Mouse (Mus musculus): ENCODE data around the gene Anpep.
"Not testable (repeated sequence)": the region's sequence is repeated elsewhere in the genome, so short reads cannot be mapped to it uniquely, and the experiment has no call there.

Anpep gene

DNA sequence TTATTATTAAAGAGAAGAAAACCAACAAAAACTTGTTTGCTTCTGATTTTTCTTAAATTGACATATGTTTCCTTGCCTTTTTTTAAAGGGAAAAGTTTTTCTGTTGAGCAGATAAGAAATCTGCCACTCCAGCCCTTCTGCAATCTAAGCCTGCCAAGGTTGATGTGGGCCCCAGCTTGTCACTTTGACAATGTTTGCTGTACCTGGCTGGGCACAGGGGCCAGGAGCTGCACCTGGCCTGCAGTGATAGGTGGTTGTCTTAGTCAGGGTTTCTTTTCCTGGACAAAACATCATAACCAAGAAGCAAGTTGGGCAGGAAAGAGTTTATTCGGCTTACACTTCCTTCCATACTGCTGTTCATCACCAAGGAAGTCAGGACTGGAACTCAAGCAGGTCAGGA, 47.5 kb downstream of the Anpep start:
- no peak for DNase-seq (ENCODE audit: low read depth in 2 of 2, low spot score in 2 of 2)

DNA sequence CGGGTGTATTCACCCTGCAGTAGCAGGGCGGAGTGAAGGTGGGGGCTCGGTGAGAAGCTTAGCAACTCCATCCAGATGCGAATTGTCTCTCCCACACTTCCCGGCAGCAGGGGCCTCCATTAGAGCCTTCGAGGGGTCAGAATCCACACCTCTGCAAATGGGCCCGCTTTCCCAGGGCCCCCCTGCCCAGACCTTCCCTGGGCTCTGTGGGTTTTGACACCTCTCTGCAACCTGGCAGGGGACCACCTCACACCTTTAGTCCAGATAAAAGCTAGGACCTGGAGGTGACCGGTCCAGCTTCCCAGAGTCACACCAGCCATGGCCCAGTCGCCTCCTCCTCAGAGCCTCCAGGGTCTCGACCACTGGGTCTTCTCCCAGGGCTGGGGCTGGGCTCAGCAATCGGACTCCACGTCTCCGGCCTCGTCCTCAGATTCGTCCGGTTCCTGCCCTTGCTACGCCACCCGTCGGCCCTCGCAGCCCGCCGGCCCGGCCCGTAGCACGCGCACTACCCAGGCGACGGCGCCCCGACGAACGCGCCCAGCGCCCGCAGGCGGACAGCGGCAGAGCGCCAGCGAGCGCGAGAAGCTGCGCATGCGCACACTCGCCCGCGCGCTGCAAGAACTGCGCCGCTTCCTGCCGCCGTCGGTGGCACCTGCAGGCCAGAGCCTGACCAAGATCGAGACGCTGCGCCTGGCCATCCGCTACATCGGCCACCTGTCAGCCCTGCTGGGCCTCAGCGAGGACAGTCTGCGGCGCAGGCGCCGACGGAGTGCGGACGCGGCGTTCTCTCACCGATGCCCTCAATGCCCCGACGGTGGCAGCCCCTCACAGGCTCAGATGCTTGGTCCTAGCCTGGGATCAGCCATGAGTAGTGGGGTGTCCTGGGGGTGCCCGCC, 50.0 kb downstream of the Anpep start, which contains the start of gene Mesp2:
Gene Mesp2 (plus strand): TSS at position 117 of the 896 bp plus-strand sequence.
- DNase-seq (ENCODE audit: low read depth in 2 of 2, low spot score in 2 of 2), result peak; percentile 51 to 56

DNA sequence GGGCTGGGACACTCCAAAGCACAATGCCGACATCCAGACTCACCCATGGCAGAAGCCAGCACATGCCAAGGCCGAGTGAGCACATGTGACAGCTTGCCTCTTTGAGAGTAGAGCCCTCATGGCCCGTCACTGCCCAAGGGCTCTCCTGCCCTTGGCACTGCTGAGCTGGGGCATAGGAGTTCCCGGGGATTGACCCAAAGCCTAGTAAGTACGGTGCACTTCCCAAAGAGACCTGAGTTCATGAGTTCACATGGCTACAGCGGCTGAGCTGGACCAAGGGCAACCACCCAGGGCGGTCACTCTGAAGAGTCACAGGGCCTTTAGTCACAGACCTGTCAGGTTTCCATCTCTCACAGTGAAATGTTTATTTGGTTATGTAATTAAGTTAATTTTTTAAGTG, 52.3 kb downstream of the Anpep start:
- DNase-seq (ENCODE audit: low read depth in 2 of 2, low spot score in 2 of 2), result no peak

DNA sequence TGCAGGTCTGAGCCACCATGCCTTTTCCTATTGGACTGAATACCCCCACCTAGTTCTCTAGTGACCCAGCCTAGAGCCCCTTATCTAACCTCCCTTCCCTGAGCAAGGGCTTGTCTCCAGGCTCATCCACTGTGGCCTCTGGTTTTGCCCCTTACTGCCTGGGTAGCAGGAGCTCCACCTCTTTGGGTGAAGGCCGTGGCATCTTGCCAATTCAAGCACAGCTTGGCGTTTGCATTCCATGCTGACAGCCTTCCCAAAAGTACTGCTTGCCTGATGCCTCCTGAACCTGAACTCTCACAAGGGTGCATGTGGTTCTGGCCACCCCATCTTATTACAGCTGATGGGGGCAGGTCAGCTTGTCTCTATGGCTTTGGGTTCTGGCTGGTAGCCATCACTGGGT, 57.0 kb downstream of the Anpep start:
- DNase-seq (ENCODE audit: low read depth in 2 of 2, low spot score in 2 of 2), result no peak

DNA sequence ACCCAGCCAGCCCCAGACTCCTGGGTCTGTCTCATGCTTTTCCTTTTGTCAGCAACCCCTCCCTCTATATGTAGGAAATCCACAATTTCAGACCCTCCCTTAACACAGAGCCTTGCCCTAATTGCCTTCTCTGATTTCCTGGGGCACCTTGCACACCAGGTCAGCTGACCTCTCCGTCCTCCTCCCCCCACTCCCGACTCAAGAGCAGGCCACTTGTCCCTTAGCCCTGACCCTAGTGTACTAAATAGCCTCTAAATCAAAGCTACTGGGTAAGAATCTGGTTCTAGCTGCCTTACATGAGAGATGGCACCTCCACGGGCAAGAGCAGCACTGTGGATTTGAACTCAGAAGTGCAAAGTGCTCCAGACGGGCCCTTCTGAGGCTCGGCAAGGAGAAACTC, 58.8 kb downstream of the Anpep start:
- DNase-seq (ENCODE audit: low read depth in 2 of 2, low spot score in 2 of 2), result no peak

DNA sequence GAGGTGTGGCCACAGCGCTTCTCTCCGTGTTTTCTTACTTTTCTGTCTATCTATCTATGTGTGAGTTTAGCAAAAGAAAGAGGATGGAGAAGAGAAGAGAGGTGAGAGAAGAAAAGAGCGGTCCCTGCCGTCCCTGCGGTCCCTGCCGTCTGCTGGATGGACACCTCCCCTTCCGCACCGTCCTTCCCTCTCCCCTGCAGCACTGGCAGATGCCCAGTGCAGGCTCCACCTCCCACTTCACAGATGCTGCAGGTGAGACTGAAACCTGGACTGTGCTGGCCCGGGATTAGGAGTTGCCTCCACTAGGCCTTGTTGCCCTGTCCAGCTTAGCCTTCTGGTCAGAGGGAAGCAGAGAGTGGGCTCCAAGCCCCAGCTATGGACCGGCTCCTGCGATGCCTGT, 59.5 kb downstream of the Anpep start:
- DNase-seq (ENCODE audit: low read depth in 2 of 2, low spot score in 2 of 2), result no peak

DNA sequence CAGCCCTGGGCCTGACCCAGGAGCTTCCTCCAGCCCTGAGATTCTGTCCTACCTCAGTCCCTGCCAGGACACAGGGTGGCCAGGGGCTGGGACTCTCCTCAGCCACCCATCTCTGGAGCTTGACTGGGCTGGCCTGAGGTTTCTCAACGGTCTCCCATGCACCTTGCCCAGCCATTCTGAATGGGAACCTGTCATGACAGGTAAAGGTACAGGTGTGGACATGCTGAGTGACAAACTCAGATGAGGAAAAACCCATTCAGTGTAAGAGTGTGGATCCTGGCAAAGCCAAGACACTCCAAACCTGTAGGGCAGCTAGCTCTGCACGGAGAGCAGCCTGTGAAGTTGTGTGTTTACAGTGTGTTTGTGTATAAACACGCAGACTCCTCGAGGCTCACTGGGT, 60.5 kb downstream of the Anpep start:
- no peak for DNase-seq (ENCODE audit: low read depth in 2 of 2, low spot score in 2 of 2)

DNA sequence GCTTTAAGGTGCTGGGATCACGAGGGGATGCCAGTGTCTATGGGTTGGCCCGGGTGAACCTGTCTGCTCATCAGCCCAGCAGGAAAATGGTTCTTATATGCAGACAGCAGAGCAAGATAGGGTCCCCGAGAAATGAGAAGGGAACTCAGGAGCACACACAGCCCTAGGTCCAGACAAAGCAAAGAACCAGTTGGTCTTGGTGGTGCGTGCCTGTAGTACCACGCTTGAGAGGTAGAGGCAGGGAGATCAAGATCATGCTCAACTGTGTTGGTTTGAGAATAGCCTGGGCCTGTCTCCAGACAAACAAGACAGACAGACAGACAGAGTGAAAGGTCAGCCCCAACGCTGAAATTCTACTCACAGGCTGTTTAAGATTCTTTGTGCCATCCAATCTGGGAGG, 61.4 kb downstream of the Anpep start:
- no peak for DNase-seq (ENCODE audit: low read depth in 2 of 2, low spot score in 2 of 2)

DNA sequence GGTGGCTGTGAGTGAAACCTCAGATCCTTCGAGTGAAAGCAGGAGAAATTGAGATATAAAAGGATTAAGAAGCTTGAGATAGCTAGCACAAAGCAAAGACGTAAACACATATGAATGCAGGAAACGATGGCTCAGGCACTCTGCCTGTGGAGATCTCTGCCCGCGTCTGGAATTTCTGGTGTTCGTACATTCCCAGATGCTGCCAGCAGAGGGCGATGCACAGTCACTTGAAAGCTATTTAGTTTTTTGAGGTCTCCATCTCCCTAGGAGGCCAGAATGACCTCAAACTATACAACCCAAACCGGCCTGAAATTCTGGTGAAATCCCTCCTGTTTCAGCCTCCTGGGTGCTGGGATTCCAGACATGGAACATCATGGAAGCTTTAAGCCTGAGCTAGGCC, 61.8 kb downstream of the Anpep start:
- DNase-seq (ENCODE audit: low read depth in 2 of 2, low spot score in 2 of 2), result peak; percentile 33 to 59

DNA sequence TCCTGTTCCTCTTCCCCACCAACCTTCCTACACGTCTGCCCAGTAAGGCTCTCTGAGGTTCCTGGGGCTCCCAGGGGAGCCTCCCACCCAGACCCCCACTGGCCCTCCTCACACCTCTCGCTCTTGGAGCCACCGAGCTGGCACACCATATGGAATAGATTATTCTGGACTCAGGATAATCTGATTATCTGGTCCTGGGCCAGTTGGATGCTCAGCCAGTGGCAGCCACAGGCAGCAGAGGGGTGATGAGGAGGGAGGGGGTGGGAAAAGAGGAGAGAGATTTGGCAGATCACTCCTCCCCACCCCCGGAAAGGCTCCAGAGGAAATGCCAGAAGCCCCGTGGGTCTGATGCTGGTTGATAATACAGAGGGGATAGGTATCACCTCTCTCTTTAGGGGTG, 62.3 kb downstream of the Anpep start:
- no peak for DNase-seq (ENCODE audit: low read depth in 2 of 2, low spot score in 2 of 2)

DNA sequence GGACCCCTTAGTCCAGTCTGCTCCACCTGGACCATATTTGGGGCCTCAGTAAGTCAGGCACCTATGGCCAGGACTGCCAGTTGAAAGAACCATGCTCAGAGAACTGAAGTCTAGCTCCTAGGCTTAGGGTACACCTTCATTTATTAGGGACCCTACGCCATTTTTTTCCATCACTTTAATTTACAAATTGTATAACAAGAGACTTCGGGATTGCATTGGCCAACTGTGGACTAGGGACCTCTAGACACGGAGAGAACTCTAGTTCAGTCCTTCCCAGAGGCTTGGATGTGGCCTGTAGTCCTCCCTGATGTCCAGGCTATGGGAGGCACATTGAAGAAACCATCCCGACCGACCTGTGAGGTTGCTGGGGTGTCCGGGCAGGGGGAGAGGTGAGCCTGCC, 67.2 kb downstream of the Anpep start, which contains the start of gene Mesp1:
Gene Mesp1 (minus strand): TSS at position 101 of the 400 bp plus-strand sequence.
- no peak for DNase-seq (ENCODE audit: low read depth in 2 of 2, low spot score in 2 of 2)

DNA sequence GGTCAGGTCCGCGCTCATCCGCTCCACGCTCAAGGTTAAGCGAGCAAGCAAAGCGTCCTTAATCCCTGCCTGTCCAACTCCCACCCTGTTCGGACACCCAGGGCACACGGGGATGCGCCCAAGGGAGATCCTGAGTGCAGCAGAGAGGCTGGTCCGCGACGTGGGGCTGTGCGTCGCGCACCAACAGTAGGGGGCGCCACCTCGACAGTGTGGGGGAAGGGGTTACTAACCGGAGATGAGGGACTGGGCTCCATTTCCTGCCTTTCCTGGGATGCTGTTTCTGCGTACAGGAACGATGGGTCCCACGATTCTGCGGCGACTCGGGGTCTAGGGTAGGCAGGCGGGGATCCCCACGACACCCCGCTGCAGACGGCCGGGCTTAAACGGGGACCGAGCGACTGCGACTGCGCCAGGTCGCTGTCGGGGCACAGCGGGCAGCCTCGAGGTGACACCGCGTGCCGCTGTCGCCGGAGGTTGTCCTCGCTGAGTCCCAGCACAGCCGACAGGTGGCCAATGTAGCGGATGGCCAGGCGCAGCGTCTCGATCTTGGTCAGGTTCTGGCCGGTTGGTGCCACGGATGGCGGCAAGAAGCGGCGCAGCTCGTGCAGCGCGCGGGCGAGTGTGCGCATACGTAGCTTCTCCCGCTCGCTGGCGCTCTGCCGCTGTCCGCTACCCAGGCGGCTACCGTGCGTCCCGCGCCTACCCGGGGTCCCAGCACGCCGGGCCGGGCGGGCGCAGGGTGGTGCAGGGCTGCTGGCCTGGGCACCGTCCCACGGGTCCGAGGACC, 68.0 kb downstream of the Anpep start:
- DNase-seq (ENCODE audit: low read depth in 2 of 2, low spot score in 2 of 2), result no peak

DNA sequence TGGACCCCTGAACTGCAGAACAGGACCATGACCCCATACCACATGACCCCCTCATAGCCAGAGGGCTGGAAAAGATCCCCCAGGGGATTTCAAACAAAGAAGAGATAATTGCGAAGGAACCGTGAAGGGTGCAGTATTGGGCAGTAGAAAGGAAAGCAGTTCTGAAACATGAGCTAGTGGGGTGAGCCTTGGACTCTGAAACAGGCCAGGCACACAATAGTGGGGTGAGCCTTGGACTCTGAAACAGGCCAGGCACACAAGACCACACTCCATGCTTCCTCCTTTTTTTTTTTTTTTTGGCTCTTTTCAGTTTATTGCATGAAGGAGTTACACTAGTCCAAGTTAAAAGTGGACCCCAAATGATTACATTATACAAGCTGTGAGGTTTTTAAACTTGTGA, 71.0 kb downstream of the Anpep start:
- not testable (repeated sequence) for DNase-seq (ENCODE audit: low read depth in 2 of 2, low spot score in 2 of 2)

DNA sequence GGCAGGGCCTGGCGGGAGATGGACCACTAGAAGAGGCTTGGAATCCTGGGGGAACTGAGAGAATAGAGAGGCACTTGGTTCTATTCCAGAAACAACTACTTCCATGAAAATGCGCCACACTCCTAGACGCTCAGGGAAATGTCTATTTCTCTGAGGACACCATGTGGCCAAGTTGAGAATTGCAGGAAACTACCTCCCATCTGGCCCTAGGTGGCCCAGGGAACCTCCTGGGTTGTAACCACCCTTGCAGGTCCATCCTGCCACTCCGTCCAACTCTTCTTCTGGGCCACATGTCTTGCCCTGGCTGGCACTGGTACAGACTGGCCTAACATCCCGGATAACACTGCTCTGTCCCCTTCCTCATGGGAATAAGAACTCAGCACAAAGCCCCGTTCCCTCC, 74.6 kb downstream of the Anpep start:
- DNase-seq (ENCODE audit: low read depth in 2 of 2, low spot score in 2 of 2), result peak; percentile 18 to 45

DNA sequence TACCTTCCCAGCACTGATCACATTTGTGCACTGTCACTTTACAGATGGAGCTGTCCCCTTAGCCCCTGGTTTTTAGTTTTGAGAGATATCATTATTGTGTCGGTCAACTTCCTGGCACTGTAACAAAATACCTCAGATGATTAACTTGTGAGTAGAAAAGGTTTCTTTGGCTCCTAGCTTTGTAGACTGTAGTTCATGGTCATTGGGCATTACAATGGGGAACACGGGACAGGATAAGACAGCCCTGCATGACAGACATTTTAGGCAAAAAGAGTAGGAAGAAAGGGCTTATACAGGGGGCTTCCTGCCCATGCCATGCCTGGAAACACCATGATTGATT, 78.4 kb downstream of the Anpep start:
- DNase-seq (ENCODE audit: low read depth in 2 of 2, low spot score in 2 of 2), result no peak

DNA sequence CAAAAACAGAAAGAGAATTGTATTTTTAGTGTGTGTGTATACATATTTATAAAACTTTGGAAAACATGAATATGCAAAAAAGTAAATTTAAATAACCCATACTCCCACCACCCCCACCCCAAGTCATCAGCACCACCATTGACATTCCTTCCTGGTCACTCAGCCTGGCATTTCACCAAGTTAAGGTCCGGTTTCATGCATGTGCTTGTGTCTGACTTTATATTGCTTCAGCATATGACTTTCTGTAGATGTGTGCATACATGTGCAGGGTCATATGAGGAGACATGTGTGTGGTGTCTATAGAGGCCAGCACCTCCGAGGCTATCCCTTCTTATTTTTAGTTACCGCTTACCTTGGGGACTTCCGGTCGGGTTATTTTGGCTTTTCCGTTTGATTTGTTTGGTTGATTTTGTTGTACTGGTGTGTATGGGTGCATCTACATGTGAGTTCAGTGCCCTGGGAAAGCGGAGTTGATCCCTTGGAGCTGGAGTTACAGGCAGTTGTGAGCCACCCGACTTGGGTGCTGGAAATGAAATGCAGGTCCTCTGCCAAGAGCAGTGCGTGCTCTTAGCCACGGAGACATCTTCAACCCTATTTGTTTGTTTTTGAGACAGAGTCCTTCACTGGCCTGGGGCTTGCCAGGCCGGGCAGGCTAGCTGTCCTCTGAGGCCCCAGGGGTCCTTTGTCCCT, 78.9 kb downstream of the Anpep start:
- DNase-seq (ENCODE audit: low read depth in 2 of 2, low spot score in 2 of 2), result no peak

DNA sequence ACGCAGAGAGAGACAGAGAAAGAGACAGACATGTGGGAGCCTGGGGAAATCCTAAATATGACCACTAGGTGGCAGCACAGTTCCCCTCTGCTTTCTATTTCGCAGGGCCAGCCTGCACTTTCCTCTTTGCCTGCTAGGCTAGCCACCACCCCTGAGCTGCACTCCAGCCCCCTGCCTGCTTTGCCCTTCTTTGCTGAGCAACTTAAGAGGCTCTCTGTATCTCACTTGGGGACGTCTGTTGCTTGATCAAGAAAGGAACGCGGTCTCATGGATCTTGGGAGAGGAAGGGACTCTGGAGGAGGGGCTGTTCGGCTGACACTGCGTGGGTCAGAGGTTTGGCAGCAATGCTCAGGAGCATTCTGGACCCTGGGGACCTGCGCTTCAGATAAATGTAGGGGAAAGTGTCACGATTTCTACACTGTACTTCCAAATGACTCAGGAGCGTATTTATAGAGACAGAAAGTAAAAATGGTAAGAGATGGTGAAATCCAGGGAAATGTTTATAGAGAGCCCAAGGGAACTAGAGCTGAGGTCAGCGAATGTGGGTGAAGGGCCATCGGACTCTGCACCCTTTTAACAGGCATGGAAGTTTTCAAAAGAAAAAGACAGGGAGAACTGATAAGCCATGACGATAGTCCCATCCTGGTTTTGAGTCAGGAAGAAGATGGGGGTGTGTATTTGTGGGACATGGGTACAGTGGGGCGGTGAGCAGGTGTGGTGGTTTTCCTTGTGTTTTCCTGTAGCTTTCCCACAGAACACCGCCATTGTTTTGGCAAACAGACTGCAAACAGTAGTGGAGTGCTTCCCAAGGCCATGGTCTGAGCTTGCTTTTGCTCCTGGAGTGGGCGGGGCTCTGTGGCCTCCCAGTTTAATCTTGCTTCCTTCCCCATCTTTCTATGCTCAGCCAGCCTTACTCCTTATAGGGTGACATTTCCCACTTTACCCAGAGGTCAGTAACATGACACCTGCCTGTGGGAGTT, 79.9 kb downstream of the Anpep start:
- DNase-seq (ENCODE audit: low read depth in 2 of 2, low spot score in 2 of 2), result peak; percentile 47 to 59

Measured in CD8-positive naive resting alpha-beta T cell, adult 2 months (primary cell).